Mouse (Mus musculus): ENCODE measurements at regions not wholly inside any gene's neighbourhood (a gene's known extent, or its start where the extent isn't known, plus 50 kb on each side); places are given as distances from the start of the nearest gene placed in this dataset.

- Histone ChIP-seq H3K9ac (no peak overlapping the region), H3K36me3 (no peaks in the 10 kb centered on the region), H3K4me1 (no peaks in the 10 kb centered on the region), H3K9me3 (no peaks in the 10 kb centered on the region), H3K27me3 (no peaks in the 10 kb centered on the region), H3K4me2 (no peak overlapping the region), H3K27ac (no peak overlapping the region), H3K4me3 (no peak overlapping the region)
- no peak for ATAC-seq (ENCODE audit: insufficient number of reproducible peaks, insufficient read depth, low FRiP score, low TSS enrichment, low read depth)
- 88% methylated on average over 3 of the region's 3 CpGs for WGBS
Measured at GRCm38 (mm10) chr16:68428541-68428940, 807.8 kb upstream of the Cadm2 start.

- Histone ChIP-seq H3K27me3 (no peaks in the 10 kb centered on the region), H3K4me3 (no peak overlapping the region), H3K4me1 (no peaks in the 10 kb centered on the region), H3K36me3 (no peaks in the 10 kb centered on the region), H3K4me2 (no peak overlapping the region), H3K9ac (no peak overlapping the region), H3K27ac (no peak overlapping the region), H3K9me3 (no peaks in the 10 kb centered on the region)
- no peak for ATAC-seq (ENCODE audit: insufficient number of reproducible peaks, insufficient read depth, low FRiP score, low TSS enrichment, low read depth)
- 79% methylated on average over 3 of the region's 3 CpGs for WGBS
Measured at GRCm38 (mm10) chr16:68427522-68427921, 806.8 kb upstream of the Cadm2 start.

GRCm38 (mm10) chr16:68425276-68425675 is 804.6 kb upstream of the Cadm2 start:
- no peak for ATAC-seq (ENCODE audit: insufficient number of reproducible peaks, insufficient read depth, low FRiP score, low TSS enrichment, low read depth)
- no peaks in the 10 kb centered on the region for H3K27me3 ChIP-seq
- H3K4me1 ChIP-seq = no peaks in the 10 kb centered on the region
- no peaks in the 10 kb centered on the region for H3K36me3 ChIP-seq
- 48% methylated on average over 1 of the region's 1 CpGs for WGBS
- H3K9me3 ChIP-seq = no peaks in the 10 kb centered on the region
- H3K9ac ChIP-seq = no peak overlapping the region
- H3K4me2 ChIP-seq = no peak overlapping the region
- no peak overlapping the region for H3K4me3 ChIP-seq
- no peak overlapping the region for H3K27ac ChIP-seq

GRCm38 (mm10) chr16:68401860-68402671 is 781.4 kb upstream of the Cadm2 start:
- 84% methylated on average over 4 of the region's 4 CpGs for WGBS
- H3K9me3 ChIP-seq = no peaks in the 10 kb centered on the region

GRCm38 (mm10) chr16:68400591-68400990 is 779.9 kb upstream of the Cadm2 start:
- Histone ChIP-seq H3K36me3 (no peaks in the 10 kb centered on the region), H3K27ac (no peak overlapping the region), H3K4me2 (no peak overlapping the region), H3K27me3 (no peaks in the 10 kb centered on the region), H3K9ac (no peak overlapping the region), H3K9me3 (no peaks in the 10 kb centered on the region), H3K4me1 (no peaks in the 10 kb centered on the region), H3K4me3 (no peak overlapping the region)
- no peak for ATAC-seq (ENCODE audit: insufficient number of reproducible peaks, insufficient read depth, low FRiP score, low TSS enrichment, low read depth)

More at GRCm38 (mm10) chr16:68401860-68402671, 781.4 kb upstream of the Cadm2 start:
- no peak overlapping the region for H3K4me2 ChIP-seq
- no peak overlapping the region for H3K27ac ChIP-seq
- no peaks in the 10 kb centered on the region for H3K27me3 ChIP-seq
- H3K36me3 ChIP-seq = no peaks in the 10 kb centered on the region
- H3K9ac ChIP-seq = no peak overlapping the region
- no peaks in the 10 kb centered on the region for H3K4me1 ChIP-seq
- no peak for ATAC-seq (ENCODE audit: insufficient number of reproducible peaks, insufficient read depth, low FRiP score, low TSS enrichment, low read depth)
- H3K4me3 ChIP-seq = no peak overlapping the region

GRCm38 (mm10) chr16:68351088-68351487 is 730.4 kb upstream of the Cadm2 start:
- no peak overlapping the region for H3K4me2 ChIP-seq
- no peak overlapping the region for H3K4me3 ChIP-seq
- no peaks in the 10 kb centered on the region for H3K36me3 ChIP-seq
- no peak overlapping the region for H3K9ac ChIP-seq
- no peaks in the 10 kb centered on the region for H3K4me1 ChIP-seq
- no peaks in the 10 kb centered on the region for H3K27me3 ChIP-seq
- H3K9me3 ChIP-seq = no peaks in the 10 kb centered on the region
- no peak overlapping the region for H3K27ac ChIP-seq
- no peak for ATAC-seq (ENCODE audit: insufficient number of reproducible peaks, insufficient read depth, low FRiP score, low TSS enrichment, low read depth)

GRCm38 (mm10) chr16:68338970-68339369 is 718.3 kb upstream of the Cadm2 start:
- Histone ChIP-seq H3K4me2 (no peak overlapping the region), H3K27ac (no peak overlapping the region), H3K27me3 (no peaks in the 10 kb centered on the region), H3K4me3 (no peak overlapping the region), H3K36me3 (no peaks in the 10 kb centered on the region), H3K4me1 (no peaks in the 10 kb centered on the region), H3K9ac (no peak overlapping the region), H3K9me3 (no peaks in the 10 kb centered on the region)
- 86% methylated on average over 1 of the region's 1 CpGs for WGBS
- ATAC-seq (ENCODE audit: insufficient number of reproducible peaks, insufficient read depth, low FRiP score, low TSS enrichment, low read depth) = 0 out of 2 replicates have a peak, but pooled peaks have one; percentile 56
